Mouse (Mus musculus) liver, adult 2 months (tissue): ENCODE measurements around the gene Cacna1c.

Experiments
- CTCF ChIP-seq: fragments of 200-500 bp; IDR thresholded peaks from 2 replicates; pipeline ENCODE4 v1.5.1; 2011; ENCODE audit warnings: low read depth, low read length, control low read depth
- POLR2A ChIP-seq: fragments of 200-500 bp; IDR thresholded peaks from 2 replicates; pipeline ENCODE4 v1.6.1; 2011; ENCODE audit warnings: low read length, control low read depth; ENCODE audit not compliant: insufficient read depth; ENCODE audit errors: extremely low read depth

GRCm38 (mm10) chr6:119220297-119220696 lies 24.1 kb upstream of the Cacna1c start:
- peak; percentile 65; the same call in 1 of the 2 replicates for TF ChIP-seq CTCF
- TF ChIP-seq POLR2A = no peak
